Mouse (Mus musculus): Measurements from ENCODE around the gene Atp2a3.

The Atp2a3 gene

DNA sequence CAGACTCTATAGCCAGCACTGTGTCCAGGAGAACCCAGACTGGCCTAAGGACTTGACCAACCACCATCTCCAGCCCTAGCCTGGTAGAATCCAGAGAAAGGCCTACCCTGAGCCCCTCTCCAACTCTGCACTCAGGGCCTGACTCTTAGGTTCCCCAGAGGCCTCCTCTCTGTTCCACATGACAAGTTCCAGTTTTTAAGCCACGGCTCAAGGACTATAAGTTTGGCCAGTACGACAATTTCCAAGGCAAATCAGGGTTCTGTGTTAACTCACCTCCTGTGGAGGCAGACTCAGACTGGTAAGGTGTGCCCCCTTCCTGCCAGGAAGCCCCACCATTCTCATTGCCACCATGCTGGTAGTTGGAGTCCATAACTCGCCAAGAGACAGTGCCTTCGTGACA, 6.8 kb upstream of the Atp2a3 start:
- no peak for DNase-seq (ENCODE audit: low read depth)

DNA sequence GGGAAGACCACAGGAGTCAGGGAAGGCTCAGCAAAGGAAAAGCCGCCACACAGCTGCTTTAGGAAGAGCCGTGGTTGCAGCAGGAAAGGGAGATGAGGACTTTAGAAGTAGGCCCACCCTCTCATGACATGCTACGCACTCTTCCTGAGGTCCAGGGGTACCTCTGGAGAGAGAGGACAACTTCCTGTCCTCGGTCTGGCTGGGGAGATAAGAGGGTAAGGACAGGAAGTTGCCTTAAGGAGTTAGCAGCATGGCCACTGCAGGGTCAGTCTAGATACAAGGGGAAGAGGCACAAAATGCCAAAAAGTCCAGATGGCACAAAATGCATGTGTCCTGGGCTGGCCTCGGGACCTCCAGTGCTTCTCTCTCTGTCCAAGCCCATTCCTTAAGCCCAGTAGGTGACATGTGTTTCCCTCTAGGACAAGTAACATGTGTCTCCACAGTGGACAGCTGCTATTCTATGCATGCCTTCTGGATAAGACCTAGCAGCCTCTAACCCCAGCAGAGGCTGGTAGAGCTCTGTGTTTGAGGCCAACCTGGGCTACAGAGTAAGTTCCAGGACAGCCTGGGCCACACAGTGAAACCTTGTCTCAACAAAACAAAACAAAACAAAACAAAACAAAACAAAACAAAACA, 5.5 kb upstream of the Atp2a3 start:
- DNase-seq (ENCODE audit: low read depth), result no peak

DNA sequence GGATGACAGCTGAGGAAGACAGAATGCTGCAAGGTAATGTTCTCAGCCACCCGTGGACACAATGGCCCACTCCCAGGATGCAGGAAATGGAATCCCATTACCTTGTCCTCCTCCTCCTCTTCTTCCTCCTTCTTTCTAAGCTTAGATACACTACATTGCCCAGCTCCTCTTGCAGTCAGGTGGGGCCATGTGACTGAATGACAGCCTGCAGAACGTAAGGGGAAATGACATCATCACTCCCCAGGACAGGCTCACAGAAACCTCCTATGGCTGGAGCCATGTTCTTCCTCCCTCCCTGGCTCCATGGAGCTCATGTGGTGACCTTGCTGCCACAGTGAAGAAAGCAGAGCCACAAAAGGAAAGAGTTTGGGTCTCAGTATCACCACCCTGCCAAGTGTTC, 3.7 kb upstream of the Atp2a3 start:
- no peak for DNase-seq (ENCODE audit: low read depth)

DNA sequence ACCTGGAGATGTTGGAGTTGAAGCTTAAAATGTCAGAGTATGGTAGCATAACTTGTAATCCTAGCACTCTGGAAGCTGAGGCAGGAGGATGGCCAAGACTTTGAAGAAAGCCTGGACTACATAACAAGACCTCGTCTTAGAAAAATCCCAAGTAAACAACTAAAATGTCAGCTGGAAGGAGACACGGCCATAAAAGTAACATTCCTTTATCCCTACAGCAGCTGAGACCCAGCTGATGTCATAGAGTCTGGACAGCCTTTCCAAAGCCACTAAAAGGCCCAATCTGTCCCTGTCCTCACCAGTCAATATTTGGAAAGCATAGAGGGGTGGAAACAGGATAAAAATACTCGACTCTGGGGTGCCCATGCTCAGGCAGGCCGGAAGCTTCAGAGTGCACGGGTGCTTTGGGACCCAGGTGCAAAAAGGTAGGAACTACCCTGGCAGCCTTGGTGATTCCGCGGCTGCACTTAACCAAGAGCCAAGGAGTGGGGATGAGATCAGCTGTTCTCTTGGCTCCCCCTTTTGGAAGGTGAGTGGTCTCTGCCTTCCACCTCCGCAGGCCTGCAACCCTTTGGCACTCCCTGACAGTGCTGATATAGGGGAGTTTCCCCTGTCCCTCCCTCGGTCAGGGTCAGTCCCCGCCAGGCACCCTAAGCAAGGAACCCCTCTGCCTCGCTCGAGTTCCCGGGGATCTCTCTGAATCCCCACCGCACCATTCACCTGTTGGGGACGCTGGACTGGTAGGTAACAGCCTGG, 867 bp upstream of the Atp2a3 start:
- no peak for DNase-seq (ENCODE audit: low read depth)

DNA sequence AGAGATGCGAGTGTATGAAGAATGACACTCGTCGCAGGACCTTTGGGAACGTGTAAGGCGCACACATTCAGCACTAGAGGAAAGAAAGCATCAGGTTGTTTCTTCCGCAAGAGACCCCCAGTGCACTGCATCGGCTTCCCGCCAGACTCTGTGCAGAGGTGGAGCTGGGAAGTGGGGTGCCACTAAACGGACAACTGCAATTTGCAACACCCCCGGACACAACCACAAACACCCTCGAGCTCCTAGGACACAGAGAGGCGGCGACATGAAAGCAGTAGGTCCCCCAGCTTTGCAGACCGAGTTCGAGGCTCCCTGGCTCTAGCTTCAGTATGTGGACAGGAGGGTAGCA, 272 bp upstream of the Atp2a3 start:
- no peak for DNase-seq (ENCODE audit: low read depth)

DNA sequence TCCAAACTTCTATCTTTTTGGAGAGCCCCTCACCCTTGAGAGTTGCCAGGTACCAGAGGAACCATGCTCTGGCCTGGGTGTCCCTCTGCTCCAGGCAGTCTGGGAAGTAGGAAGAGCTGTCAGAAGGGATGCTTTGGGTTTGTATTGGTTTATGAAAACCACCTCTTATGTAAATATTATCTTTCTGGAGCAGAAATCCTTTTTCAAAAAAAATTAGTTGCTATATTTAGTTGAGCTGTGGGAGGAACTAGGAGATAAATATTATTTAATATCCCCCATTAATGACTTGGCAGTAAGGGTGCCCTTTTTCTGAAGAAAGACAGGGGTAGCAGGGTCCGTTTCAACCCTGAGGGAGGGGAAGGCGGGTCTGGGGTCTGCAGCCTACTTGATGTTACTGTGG, 1.4 kb downstream of the Atp2a3 start:
- DNase-seq (ENCODE audit: low read depth), result no peak

DNA sequence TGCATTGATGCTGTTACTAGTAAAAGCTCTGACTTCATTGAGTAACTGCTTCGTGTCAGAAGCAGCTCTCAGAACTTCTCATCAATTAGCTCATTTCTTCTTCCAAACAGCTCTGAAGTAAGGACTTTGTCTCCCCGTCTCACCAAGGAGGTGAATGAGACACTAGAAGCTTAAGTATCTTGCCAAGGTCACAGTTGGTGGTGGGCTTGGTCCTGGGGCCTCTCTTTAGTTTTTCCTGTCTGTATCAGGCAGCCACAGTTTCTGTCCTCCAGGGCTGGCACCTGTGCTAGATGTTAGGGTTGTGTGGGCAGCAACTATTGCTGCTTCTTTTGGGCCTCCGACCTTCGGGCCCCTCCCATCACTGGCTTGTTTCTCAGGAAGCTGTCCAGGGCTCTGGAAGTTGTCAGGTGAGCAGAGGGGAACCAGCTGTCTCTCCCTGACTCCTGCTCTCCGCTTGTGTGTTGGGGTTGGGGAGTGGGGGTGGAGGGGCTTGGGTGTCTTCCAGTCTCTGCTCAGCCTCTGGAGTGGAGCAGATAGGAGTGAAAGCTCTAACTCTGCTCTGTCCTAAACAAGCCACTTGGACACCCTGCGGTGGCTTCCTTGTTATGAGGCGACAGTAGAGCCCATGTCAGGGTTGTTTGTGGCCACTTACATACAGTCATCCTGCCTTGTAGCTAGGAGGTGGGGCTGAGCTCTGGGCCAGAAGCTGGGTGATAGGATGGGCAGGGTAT, 2.3 kb downstream of the Atp2a3 start:
- no peak for DNase-seq (ENCODE audit: low read depth)

DNA sequence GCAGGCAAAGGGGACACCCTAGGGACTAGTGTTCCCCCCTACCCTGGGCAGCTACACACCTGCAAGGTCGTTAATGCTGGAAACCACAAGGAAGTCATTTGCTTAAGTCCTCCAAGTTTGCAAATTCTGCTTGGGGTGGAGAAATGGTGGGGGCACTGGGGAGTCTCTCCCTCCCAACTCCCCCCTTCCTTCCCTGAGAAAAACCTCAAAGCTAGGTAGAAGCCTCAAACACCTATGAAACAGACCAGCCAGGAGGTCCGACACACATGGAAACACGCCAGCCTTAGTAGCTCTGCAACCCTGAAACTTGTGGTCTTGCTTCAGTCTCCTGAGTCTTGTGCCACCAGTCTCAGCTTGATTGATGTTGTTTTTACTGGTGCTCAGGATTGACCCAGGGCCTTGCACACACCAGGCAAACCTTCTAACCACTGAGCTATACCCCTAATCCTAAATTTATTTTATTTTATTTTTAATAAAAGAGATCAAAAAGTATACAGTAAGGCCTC, 2.9 kb downstream of the Atp2a3 start:
- no peak for DNase-seq (ENCODE audit: low read depth)

DNA sequence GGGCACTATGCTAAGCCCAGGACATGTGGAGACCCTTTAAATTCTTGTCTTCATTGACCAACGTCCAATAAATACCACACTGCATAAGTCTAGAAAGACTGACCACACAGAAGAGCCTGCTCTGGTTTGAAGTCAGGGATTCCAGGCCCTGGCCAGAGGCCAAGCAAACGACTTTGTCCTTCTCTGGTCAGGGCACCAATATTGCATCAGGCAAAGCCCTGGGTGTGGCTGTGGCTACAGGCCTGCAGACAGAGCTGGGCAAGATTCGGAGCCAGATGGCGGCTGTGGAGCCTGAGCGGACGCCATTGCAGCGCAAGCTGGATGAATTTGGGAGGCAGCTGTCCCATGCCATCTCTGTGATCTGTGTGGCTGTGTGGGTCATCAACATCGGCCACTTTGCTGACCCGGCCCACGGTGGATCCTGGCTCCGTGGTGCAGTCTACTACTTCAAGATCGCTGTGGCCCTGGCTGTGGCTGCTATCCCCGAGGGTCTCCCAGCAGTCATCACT, 14.1 kb downstream of the Atp2a3 start:
- no peak for DNase-seq (ENCODE audit: low read depth)

DNA sequence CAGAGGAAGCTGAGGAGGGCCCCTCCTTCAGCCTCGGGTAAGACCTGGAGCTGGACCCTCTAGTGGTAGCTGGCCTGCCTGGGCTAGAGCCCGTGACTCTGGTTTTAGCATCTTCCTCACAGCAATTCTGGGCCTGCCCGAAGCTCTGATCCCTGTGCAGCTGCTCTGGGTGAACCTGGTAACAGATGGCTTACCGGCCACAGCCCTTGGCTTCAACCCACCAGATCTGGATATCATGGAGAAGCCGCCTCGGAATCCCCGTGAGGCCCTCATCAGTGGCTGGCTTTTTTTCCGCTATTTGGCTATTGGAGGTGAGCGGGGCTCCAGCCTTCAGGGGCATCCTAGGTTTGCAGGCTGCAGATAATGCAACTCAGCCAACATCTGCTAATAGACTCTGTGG, 21.5 kb downstream of the Atp2a3 start:
- no peak for DNase-seq (ENCODE audit: low read depth)

DNA sequence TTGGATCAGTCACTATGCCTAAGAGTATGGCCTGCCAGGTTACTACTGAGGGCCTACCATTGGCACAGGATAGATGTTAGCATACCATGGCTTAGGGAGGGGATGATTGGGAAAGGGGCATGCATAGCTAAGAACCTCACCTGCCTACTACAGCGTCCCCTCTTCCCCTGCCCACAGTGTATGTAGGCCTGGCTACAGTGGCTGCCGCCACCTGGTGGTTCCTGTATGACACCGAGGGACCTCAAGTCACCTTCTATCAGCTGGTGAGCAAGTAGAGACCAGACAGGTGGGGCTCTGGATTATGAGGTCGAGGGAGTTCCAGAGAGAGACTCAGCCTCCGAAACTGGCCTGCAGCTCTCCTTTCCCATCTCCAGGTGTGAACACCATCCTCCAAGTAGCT, 22.3 kb downstream of the Atp2a3 start:
- no peak for DNase-seq (ENCODE audit: low read depth)

DNA sequence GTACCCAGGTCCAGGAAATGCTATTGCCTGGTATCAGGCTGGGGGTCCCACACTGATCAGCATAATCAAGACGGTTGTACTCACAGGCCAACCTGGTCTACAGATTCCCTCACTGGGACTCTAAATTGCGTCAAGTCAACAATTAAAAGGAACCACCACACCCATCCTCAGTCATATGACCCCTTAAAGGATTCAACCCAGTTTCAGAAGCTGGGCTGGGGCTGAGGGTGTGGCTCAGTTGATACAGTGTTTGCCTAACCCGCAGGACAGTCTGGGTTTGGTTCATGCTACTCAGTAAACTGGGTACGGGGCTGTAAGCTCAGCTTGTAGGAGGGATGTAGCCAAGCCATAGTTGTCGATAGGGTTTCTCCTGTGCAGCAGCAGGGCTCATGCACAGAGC, 25.8 kb downstream of the Atp2a3 start:
- DNase-seq (ENCODE audit: low read depth), result no peak

DNA sequence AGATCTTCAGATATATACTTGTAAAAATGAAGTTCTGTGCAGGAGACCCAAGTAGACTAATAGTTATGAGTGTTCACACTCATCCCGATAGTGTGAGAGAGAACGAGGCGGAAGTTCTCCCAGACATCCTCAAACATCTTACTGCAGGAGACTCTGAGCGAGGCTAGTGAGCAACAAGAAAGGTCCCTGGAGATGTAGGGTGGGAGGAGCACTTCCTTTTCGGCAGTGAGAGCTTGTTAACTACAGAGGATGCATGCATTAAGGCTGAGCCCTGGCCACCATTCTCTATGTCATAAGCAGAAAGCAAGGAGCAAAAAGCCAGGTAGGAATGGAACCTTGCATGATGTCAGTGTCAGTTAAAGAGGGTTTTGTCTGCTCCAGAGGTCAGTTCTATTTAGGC, 26.3 kb downstream of the Atp2a3 start:
- DNase-seq (ENCODE audit: low read depth), result no peak

DNA sequence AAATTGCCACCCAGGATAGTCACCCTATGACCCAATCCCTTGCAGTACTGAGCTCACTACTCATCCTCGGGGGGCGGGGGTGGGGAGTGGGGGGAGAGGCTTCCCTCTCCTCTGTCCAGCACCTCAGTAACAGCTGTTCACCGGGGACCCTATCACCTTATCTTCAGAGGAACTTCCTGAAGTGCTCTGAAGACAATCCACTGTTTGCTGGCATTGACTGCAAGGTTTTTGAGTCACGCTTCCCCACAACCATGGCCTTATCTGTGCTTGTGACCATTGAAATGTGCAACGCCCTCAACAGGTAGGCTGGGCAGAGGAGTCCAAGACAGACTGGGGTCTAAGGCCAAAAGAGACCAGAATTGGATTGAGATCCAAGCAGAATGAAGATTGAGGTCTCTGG, 26.8 kb downstream of the Atp2a3 start:
- DNase-seq (ENCODE audit: low read depth), result no peak

DNA sequence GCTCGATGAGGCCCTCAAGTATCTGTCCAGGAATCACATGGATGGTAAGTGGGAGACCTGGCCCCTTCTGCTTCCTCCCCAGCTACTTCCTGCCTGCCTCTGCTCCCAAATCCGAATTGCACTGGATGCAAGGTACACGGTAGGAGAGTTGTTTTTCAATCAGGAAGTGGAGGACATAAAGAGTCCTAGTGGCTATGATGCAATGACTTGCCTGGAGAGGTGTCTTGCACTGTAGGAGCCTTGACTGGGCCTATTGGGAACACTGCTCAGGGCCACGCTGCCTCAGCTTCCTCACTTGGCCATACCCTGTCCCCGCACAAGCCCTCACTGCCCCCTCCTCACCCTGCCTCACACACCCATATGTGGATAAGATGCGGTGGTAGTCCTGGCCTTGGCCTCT, 28.1 kb downstream of the Atp2a3 start:
- DNase-seq (ENCODE audit: low read depth), result no peak

DNA sequence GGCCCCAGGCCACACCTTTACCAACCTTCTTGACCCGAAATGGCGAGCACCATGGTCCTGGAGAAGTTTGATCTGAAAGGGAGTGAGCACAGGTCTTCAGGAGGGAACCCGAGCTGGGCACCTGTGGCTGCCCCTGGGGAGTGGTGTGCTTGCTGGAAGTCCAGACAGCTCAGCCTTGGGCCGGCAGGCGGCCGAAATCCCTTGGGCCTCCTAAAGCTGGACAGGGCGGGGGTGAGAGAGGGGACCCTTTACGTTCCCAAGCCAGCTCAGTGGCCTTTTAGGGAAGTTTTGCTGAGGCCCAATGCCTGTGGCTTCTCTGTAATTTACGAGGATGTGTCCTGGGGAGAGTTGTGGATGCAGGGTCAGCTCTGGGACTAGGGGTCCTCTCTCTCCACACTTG, 29.7 kb downstream of the Atp2a3 start:
- DNase-seq (ENCODE audit: low read depth), result no peak

DNA sequence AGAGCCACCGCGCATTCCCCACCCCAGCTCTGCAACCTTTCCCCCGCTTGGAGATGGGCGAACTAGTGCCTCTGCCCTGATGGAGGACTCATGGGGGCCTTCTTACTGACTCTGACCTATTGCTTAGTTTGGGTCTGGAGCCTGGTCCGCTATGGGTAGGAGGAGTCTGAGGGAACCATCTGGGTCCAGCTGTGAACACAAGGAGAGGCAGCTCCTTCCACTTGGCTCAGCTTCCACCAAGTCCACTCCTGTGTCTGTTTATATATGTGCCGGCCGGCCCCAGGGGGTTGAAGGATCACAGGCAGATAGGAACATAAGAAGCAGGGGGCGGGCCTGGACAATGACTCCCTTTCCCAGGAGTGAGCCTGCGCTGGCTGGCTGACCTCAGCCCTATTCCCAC, 31.0 kb downstream of the Atp2a3 start:
- DNase-seq (ENCODE audit: low read depth), result no peak

DNA sequence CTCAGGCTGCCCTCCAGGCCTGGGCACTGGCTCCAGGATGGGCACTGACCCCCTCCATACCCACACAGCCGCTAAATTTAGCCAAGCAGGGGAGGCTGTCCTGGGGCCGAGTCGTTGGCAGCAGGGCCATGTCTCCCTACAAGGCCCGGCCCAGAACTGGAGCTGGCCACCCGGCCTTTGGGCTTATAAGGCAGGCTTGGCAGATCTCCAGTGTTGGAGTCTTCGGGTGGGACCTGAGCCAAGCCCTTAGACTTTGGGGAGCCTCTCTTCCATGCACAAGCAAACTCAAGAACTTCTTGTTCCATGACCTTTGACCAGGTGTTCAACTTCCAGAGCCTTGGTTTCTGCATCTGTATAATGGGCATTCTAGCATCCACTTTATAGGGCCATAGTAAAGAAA, 35.4 kb downstream of the Atp2a3 start:
- DNase-seq (ENCODE audit: low read depth), result no peak

DNA sequence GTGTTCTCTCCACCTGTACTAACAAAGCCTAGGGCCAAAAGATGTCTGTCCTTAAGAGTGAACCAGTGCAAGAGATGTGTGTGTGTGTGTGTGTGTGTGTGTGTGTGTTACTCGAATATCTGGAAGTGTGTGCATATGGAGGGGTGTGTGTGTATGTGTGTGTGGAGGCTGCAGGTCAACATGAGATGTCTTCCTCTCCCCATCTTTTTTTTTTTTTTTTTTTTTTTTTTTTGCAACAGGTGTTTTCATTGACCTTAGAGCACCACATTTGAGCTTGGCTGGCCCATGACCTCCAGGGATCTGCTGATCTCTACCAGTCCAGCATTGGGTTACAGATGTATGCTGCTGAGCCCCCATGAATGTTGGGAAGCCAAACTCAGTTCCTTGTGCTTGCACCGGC, 35.8 kb downstream of the Atp2a3 start:
- DNase-seq (ENCODE audit: low read depth), result no peak

DNA sequence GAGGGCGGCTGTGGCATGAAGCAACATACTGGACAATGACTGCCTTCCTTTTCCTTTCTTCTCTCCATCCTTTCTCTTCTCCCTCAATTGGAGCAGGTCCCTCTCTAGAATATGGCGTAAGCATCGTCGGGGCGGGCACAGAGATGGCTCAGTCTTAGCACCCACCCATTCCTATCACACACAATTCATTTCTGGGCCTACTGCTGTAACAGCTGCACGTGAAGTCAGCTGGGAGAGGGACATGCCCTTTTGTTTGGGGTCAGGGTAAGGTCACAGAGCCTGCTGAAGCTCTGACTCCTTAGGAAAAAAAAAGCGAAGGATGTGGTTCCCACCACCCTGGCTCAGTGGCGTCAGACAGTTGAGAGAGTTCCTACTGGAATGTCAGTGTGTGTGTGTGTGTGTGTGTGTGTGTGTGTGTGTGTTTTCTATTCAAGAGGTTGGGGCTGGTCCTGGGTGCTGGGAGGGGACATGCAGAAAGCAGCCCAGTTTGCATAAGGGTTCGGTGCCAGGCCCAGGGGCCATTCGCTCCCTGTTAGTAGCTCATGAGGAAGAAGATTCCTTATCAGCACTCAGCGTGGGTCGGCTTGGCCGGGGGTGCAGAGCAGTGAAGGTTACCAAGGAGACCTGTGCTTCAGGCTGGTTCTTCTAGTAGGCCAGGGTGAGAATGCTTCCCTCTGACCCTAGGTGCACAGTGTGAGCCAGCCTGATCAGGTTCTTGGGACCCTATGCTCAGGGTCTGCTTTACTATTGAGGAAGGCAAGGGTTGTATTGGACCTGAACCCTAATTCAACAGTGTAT, 36.8 kb downstream of the Atp2a3 start:
- no peak for DNase-seq (ENCODE audit: low read depth)

DNA sequence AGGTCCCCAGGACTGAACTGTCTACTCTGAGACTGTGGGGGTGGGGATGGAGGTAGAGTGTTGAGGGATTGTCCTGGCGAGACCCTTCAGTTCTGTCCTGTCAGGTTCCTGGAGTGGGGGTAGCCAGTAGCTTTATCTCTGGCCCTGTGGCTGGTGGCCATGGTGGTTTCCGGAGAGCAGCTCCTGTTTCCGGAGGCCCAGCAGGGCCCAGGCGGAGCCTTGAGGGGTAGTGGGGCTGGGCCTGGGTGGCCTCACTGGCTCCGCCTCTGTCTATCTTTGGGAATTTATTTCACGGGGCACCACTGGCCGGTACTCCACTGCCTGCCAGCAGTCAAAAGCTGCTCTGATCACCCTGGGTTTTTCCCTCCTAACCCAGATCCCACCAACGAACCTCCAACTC, 37.8 kb downstream of the Atp2a3 start, which contains the start of gene P2rx1:
P2rx1 (plus strand) TSS at position 333 of the 400 bp plus-strand sequence.
- DNase-seq (ENCODE audit: low read depth), result no peak

DNA sequence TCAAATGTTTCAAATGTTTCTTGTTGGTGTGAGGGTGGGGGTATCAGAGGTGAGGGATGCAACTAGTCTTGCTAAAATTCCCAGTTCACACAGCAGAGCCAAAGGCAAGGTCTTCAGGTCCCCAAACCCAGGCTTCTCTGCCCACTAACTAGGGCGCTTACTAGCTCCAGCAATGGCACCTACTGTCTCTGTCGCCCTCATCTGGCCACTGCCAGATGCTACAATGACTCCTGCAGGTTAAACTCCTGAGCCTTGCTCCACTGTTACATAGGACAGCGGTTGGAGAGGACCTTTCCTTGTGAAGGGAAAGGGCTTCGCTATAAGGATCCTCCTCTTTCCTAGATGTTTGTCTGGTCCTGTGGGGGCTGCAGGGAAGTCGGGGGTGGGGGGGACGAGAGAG, 40.1 kb downstream of the Atp2a3 start:
- no peak for DNase-seq (ENCODE audit: low read depth)

All from fibroblast of lung, adult 2 months (primary cell).